ENCODE assay signal across 23 mouse cellular contexts in the genomic region with DNA sequence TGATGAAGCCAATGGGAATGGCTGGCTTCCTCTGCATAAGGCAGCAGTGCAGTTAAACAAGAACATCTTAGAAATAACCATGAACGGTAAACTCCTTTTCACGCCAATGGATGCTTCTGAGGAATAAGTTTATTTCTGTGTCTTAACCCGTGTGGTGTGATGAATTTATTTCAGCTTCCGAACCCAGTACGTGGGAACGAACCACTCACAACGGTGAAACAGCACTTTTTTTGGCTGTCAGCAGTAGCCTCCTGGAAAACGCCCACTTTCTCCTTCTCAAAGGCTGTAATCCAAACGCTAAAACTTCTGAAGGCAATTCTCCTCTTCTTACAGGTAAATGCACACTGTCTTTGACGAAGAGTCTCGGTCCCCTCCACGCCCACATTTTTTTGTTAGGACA. TPM values are rescaled to one million over a fixed set of nuclear protein-coding genes. Genes with fewer than 3 reads are reported as not detected.
"Had no signal": no experiment of that assay in that cellular context is flagged by ENCODE, and none has a peak within 500 bp of the region (broad histone marks: within the 10 kb centered on the region; RNA-seq: fewer than 3 reads in every experiment).

No protein-coding gene starts in this region.

- H3K4me2 ChIP-seq: kidney, embryonic 15.5 days; limb, embryonic 12.5 days; liver, embryonic 13.5 days; lung, embryonic 15.5 days; midbrain, embryonic 12.5 days; neural tube, embryonic 13.5 days; stomach, embryonic 15.5 days had no signal

- ATAC-seq: intestine, embryonic 16.5 days; liver, postnatal 0 days; midbrain, embryonic 16.5 days had no signal

- H3K4me1 ChIP-seq: kidney, embryonic 15.5 days; limb, embryonic 12.5 days; liver, embryonic 13.5 days; lung, embryonic 15.5 days; midbrain, embryonic 12.5 days; neural tube, embryonic 13.5 days; stomach, embryonic 15.5 days had no signal

- H3K9ac ChIP-seq: kidney, embryonic 15.5 days; limb, embryonic 12.5 days; liver, embryonic 13.5 days; liver, postnatal 0 days; lung, embryonic 15.5 days; midbrain, embryonic 12.5 days; neural tube, embryonic 13.5 days; stomach, embryonic 15.5 days had no signal

- H3K36me3 ChIP-seq: kidney, embryonic 15.5 days; limb, embryonic 12.5 days; liver, embryonic 13.5 days; lung, embryonic 15.5 days; midbrain, embryonic 12.5 days; neural tube, embryonic 13.5 days; stomach, embryonic 15.5 days had no signal

- DNase-seq: kidney, adult 2 months; kidney, postnatal 14 days; liver; liver, embryonic 13.5 days; liver, postnatal 0 days; lung, postnatal 14 days; retina, postnatal 1 day; thymus, adult 18-20 months; thymus, postnatal 25 days had no signal

- H3K9me3 ChIP-seq: kidney, embryonic 15.5 days; limb, embryonic 12.5 days; liver, embryonic 13.5 days; lung, embryonic 15.5 days; megakaryocyte, embryonic 14.5 days; midbrain, embryonic 12.5 days; neural tube, embryonic 13.5 days; stomach, embryonic 15.5 days had no signal

- H3K4me3 ChIP-seq: kidney, embryonic 15.5 days; limb, embryonic 12.5 days; liver, embryonic 13.5 days; lung, embryonic 15.5 days; megakaryocyte, embryonic 14.5 days; midbrain, embryonic 12.5 days; neural tube, embryonic 13.5 days; stomach, embryonic 15.5 days had no signal

- H3K27ac ChIP-seq: kidney, embryonic 15.5 days; limb, embryonic 12.5 days; liver, embryonic 13.5 days; lung, embryonic 15.5 days; macrophage; midbrain, embryonic 12.5 days; neural tube, embryonic 13.5 days; stomach, embryonic 15.5 days had no signal

- H3K27me3 ChIP-seq: kidney, embryonic 15.5 days; limb, embryonic 12.5 days; liver, embryonic 13.5 days; lung, embryonic 15.5 days; midbrain, embryonic 12.5 days; neural tube, embryonic 13.5 days; stomach, embryonic 15.5 days had no signal

RNA-seq across cellular contexts. Expression of a gene that starts 6.5 kb away (rescaled TPM):
- total RNA-seq: layer of hippocampus, postnatal 25 days had no signal
- polyA plus RNA-seq: intestine, embryonic 16.5 days; kidney, embryonic 15.5 days; large intestine, adult 2 months; limb, embryonic 12.5 days; liver, embryonic 13.5 days; liver, postnatal 0 days; macrophage; midbrain, embryonic 12.5 days; spleen, adult 2 months; urinary bladder, adult 2 months had no signal
